Mouse (Mus musculus) spleen, postnatal 4 days (tissue): ENCODE measurements around the gene Cpeb3.

Experiments
- DNase-seq, 2 experiments: peaks; one replicate each; pipeline ENCODE4 v3.0.0; 2022; ENCODE audit warnings: low spot score in 2 of 2

The Cpeb3 gene

DNA sequence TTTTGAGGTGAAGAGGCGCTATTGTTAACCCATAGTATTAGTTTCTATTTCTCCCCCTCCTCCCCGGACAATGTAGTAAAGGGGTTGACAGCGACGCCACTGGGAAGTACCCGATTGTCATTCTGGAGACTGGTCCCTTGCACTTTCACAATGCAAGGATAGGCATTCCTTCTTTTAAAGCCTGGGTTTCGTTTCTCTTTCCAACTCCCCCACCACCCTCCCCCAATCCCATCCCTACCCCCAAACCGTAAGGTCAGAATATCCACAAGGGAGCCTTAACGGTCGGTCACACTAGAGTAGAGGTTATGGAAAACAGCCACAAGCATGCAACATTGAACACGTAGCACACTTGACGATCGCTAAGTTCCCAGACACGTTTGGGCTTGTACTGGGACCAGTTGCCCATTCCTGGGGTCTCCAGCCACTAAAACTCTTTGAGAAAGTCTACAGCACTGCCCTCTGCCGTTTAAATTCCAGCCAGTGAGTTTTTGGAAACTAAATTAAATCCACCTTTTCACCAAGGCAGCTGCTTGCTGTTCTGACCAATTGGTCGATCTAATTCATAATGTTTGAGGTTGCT is at the start of gene Cpeb3:
Gene Cpeb3, minus strand, starts transcription at position 426 of the 580 bp plus-strand sequence.
- peak; percentile 36 to 70 for DNase-seq

DNA sequence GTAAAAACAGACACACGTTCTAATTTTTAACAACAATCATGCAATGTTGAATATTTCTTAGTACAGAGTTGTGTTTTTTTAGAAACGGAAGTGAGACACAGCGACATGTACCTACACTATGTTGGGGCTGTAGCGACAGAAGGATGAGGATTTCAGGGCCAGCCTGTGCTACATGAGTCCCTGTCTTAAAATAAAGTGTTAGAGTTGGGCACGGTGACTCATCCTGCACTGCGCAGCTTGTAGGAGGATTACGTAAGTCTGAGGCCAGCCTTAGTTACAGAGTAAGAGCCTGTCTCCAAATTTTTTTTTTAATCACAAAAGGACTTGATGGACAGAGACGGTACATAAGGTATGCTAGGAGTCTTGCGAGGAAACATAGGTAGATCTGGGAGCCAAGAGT is 46.9 kb upstream of the Cpeb3 start:
- no peak for DNase-seq

DNA sequence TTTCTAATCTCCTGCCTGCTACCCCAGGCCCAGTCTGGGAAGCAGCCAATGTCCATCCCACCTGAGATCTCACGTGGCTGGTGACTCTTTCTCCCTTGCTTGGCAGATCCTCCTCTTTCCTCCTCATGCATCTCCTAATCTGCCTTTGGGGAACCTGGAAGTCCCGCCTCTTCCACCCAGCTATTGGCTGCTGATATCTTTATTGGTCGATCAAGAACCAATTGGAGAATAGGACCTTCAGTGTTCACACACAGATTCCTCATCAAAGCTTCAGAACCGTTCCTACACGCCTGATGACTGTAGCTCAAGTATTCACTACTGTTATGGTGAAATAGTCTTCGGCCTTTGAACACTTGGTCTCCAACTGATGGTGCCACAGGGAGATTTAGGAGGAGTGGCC is 43.7 kb upstream of the Cpeb3 start:
- no peak for DNase-seq

DNA sequence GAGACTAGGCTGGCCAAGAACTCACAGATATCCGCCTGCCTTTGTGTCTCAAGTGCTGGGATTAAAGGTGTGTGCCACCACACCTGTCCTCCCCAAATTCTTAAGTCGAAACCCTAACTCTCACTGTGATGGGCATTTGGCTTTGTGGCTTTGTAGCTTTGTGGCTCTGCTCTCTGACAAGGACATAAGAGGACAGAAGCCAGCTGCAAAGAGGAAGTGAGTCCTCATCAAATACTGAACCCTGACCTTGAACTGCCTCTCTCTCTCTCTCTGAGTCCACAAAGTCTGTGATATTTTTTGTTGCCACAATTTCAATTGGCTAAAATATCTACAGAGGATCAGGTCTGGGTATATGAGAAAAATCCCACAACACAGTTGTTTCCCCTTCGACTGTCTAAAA is 39.8 kb upstream of the Cpeb3 start:
- DNase-seq = no peak

- DNase-seq = no peak
Measured at GRCm38 (mm10) chr19:37246859-37247258, 38.5 kb upstream of the Cpeb3 start.

GRCm38 (mm10) chr19:37242707-37243106 is 34.3 kb upstream of the Cpeb3 start:
- no peak for DNase-seq

DNA sequence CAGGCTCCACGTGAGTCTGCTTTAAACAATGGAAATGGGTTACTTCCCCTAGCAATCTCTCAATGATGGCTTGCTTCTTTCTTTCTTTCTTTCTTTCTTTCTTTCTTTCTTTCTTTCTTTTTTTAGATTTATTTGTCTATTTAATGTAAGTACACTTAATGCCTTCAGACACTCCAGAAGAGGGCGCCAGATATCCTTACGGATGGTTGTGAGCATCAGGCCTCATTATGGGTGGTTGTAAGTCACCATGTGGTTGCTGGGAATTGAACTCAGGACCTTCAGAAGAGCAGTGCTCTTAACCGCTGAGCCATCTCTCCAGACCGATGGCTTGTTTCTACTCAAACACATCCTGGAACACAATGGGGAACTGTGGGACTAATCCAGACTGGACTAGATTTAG is 32.8 kb upstream of the Cpeb3 start:
- no peak for DNase-seq

GRCm38 (mm10) chr19:37239096-37239495 is 30.7 kb upstream of the Cpeb3 start:
- peak; percentile 63 to 80 for DNase-seq

DNA sequence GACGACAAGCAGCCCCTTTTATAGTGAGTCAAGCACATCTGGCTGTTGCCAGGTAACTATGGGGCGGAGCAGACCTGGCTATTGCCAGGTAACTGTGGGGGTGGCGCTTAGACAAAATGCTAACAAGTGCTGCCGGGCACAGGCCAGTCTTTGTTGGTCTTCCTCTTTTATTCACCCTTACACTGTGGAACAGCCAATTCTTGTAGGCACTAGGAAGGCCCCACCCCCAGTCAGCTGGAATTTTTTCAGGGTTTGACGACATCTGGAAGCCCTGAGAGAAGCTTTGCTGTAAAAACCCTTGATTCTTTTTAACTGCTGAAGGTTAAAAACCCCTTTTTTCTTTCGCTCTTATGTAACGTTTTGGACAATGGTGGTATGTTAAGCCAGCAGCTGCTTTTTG is 30.2 kb upstream of the Cpeb3 start:
- peak; percentile 33 to 72 for DNase-seq

DNA sequence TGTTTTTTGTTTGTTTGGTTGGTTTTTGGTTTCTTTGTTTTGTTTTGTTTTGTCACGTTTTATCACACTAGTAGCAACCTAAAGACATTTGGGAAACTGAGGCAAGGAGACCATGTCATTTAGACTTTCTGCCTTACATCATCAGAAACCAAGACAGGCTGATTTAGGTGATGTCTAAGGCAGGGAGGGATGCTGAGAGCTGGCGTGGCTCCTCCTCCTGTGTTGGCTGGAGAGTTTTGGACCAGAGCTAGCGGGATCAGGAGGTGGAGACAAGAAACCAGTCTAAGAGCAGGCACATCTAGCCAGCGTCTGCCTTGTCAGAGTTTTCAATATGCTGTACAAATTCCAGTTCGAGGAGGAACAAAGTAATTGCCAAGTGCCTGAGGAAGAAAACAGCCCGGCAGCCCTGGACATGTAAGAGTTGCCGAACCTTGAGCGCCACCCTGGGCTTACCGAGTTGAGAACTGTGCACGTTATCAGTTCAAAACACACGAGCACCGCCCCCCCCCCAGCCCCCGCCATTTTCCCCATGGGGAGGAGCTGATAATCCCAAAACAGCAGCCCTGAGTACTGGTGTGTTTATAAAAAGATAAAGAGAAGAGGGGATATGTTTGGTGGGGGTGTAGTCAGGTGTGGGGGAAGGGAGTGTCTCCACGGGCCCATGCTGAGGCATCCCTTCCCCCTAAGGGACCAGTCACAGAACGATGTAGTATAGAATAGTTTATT is 29.5 kb upstream of the Cpeb3 start:
- DNase-seq = peak; percentile 82 to 83

DNA sequence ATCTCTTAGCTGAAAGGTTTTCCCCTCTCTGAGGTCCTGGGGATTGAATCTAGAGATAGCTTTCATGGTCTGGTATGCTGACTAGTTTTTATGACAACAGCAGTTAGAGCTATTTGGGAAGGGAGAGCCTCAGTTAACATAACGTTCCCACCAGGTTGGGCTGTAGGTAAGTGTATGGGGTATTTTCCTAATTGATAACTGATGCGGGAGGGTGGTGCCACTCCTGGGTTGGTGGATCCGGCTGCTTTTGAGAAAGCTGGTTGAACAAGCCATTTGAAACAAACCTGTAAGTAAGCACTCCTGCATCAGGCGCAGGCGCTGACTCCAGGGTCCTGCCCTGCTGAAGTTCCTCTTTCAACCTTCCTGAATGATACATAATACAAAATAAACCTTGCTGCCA is 28.9 kb upstream of the Cpeb3 start:
- DNase-seq = peak; percentile 65 to 78

DNA sequence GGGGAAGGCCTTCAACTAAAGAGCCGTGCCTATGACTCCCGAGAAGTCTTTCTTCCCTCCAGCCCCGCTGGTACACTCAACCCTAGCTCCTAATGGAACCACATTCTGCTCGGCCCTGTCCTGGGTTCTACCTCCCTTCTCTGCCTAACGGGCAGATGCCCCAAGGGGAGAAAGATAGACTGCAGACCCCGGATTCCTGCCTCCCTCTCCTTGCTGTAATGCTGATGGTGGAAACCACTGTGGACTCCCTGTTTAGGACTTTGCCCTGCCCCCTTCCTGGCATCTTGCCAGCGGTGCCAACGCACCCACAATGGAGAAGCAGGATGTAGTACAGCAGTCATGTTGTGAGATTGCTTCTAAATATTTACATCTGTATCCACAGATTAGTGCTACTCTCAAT is 27.4 kb upstream of the Cpeb3 start:
- DNase-seq = peak; percentile 82 to 89

GRCm38 (mm10) chr19:37233561-37234539 is 25.4 kb upstream of the Cpeb3 start:
- DNase-seq = peak; percentile 54 to 81

DNA sequence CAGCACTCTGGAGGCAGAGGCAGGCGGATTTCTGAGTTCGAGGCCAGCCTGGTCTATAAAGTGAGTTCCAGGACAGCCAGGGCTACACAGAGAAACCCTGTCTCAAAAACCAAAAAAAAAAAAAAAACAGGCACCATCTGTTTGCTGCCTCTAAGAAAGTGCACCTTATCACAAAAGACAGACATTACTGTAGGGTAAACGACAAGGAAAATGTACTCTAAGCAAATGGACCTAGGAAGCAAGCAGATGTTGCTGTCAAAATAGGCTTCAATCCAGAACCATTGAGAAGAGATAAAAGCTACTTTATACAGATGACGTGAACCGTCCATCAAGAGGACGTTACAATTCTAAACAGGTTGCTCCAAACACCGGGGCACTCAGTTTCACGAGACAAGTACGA is 24.2 kb upstream of the Cpeb3 start:
- DNase-seq = peak in 1 of 2 experiments; percentile 35

- no peak for DNase-seq
Measured at GRCm38 (mm10) chr19:37225197-37225862, 16.9 kb upstream of the Cpeb3 start.

GRCm38 (mm10) chr19:37214711-37215110 is 6.3 kb upstream of the Cpeb3 start:
- DNase-seq = no peak

DNA sequence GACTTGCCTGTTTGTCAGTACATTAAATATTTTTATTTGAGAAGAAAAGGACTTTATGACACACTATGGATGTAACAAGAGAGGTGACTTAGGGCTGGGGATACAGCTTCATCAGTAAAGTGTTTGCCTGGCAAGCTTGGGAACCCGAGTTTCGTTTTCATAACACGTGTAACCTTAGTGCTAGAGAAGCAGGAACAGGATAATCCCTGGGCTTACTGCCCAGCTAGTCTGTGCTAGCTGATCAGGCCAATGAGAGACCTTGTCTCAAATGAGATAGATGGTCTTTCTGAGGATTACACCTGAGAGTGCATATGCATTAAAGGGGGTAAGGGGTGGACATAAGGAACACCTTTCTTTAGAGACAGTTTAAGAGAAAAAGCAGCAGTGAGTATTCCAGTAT is 3.0 kb upstream of the Cpeb3 start:
- DNase-seq = no peak

GRCm38 (mm10) chr19:37210457-37210856 is 2.1 kb upstream of the Cpeb3 start:
- no peak for DNase-seq

DNA sequence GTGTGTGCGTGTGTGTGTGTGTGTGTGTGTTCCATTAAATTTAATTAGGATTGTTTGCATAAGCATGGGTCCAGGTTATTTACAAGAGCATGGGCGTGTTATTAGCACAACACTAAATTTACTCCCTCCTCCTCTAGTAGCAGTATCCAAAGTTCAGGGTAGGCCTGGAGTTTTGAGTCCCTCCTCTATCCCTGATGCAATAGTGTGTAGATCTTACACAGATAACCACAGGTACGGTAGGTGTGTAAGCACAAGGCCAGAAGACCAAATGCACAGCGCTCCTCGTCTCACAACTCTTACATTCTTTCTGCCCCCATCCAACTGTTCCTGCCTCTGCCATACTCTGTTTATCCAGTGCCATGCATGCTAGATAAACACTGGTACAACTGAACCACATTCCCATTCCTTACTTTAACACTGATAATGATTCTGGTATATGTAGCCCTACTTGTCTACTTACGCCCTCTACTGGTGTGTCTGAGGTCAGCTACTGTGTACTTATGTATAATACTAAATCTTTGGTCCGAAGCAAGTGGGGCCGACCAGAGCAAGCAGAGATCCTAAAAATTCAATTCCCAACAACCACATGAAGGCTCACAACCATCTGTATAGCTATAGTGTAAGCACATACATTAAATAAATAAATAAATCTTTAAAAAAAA is 1.2 kb upstream of the Cpeb3 start:
- no peak for DNase-seq

DNA sequence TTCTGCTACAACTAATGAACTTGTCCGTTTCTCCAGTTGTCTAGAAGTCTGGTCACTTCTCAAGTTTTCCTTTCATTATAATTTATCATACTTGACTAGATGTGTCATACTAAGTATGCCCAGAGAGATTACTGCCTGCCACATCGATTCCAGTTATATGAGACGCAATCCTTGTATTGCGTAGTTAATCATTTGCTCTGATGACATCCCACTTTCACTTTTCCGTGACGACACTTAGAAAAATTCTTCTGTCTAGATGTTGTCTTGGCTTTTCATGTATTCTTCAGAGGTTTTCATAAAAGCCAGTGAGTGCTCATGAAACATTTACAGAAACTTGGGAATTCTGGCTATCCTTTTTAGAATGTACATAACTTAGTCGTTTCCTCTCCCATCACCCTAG is 585 bp upstream of the Cpeb3 start:
- DNase-seq = no peak
